Mouse (Mus musculus): ENCODE results near the gene 4930505A04Rik. TPM values are rescaled to one million over a fixed set of nuclear protein-coding genes. Genes with fewer than 3 reads are reported as not detected.

The 4930505A04Rik gene
- polyA plus RNA-seq (2015; fragmentation: Nextera tagmentation; extraction: Ambion mirVana), result not detected in 2 replicates

GRCm38 (mm10) chr11:30471751-30472593, at the start of gene 4930505A04Rik:
4930505A04Rik (minus strand) TSS chr11:30471827.
- Histone ChIP-seq H3K27ac (peak within 1 kb of the TSS; percentile 85), H3K9ac (peak within 1 kb of the TSS; percentile 74), H3K4me2 (peak within 1 kb of the TSS; percentile 76), H3K4me1 (peaks cover 12% of the 10 kb centered on the region; the same call in 1 of the 2 replicates), H3K4me3 (peak within 1 kb of the TSS; percentile 53), H3K27me3 (no peaks in the 10 kb centered on the region), H3K36me3 (no peaks in the 10 kb centered on the region), H3K9me3 (no peaks in the 10 kb centered on the region)
- ATAC-seq (ENCODE audit: insufficient number of reproducible peaks, insufficient read depth, low FRiP score, low TSS enrichment, low read depth), result peak; percentile 82
- 6% methylated on average over 17 of the region's 17 CpGs for WGBS

DNA sequence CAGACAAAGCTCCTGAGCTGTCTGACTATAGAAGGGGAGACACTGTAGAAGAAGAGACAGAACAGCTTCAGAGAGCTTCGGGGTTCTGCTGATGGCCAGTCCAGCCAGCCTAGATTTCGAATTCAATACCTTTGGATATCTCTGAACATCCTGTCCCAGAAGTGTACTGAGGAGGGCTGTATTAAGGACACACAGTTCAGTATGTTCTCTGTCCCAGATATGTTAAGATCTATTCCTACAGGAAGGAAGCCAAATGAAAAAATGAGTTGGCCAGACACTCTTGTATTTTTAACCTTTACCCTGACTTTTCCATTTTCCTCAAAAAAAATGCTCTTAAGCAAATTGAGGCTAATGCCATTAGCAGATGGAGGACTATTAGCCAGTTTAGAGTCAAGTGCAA, 45.5 kb upstream of the 4930505A04Rik start:
- no peaks in the 10 kb centered on the region for H3K4me1 ChIP-seq
- H3K36me3 ChIP-seq, result no peaks in the 10 kb centered on the region
- no peaks in the 10 kb centered on the region for H3K27me3 ChIP-seq
- H3K9me3 ChIP-seq, result no peaks in the 10 kb centered on the region
- no peak overlapping the region for H3K4me2 ChIP-seq
- 81% methylated on average over 2 of the region's 2 CpGs for WGBS
- no peak overlapping the region for H3K27ac ChIP-seq
- no peak overlapping the region for H3K9ac ChIP-seq
- H3K4me3 ChIP-seq, result no peak overlapping the region
- no peak for ATAC-seq (ENCODE audit: insufficient number of reproducible peaks, insufficient read depth, low FRiP score, low TSS enrichment, low read depth)

DNA sequence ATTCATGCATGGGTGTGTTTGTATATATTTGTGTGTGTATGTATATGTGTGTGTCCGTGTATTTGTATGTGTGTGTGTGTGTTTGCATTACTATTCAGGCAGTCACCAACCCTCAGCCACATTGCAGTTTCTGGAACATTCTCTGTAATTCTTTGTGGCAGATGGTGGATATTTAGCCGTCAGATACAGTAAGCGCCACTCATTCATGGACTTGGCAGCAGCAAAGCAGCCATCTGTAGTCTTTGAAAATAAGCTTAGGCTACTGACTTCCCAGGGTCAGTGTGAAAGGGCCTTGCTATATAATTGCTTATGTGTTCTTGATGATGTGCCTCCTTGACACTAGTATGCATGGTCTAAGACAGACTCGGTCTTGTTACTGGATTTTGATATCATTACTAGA, 36.6 kb upstream of the 4930505A04Rik start:
- Histone ChIP-seq H3K9me3 (no peaks in the 10 kb centered on the region), H3K4me3 (no peak overlapping the region), H3K9ac (no peak overlapping the region), H3K4me1 (no peaks in the 10 kb centered on the region), H3K4me2 (no peak overlapping the region), H3K27ac (no peak overlapping the region), H3K27me3 (no peaks in the 10 kb centered on the region), H3K36me3 (no peaks in the 10 kb centered on the region)
- ATAC-seq (ENCODE audit: insufficient number of reproducible peaks, insufficient read depth, low FRiP score, low TSS enrichment, low read depth), result no peak
- WGBS, result 87% methylated on average over 4 of the region's 4 CpGs

DNA sequence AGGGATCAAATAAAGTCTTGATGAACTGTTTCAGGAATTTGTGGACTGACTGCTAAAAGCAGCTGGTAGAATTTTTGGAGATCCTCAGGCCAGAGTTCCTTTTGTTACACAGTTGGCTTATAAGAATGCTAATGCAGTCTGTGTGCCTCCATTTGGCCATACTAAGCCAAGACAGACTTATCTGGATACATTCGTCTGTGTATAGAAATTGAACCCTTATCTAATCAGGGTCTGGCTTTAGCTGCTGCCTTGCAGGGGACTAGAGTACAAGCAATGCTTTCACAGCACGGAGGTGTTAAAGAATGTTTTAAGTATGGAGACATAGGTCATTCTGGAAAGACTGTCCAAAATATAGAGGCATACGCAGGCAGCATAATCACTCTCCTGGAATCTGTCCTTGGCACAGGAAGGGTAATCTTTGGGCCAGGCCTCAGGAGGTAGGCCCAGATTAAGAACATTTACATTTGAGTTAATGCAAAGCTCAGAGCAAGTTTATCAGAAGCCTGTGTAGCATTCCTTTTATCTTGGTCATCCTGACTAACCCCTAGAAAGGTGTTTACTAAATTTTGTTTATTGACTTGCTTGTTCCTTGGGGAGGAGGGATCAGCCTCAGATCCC, 27.2 kb upstream of the 4930505A04Rik start:
- no peak for ATAC-seq (ENCODE audit: insufficient number of reproducible peaks, insufficient read depth, low FRiP score, low TSS enrichment, low read depth)
- no peaks in the 10 kb centered on the region for H3K27me3 ChIP-seq
- H3K27ac ChIP-seq, result no peak overlapping the region
- 0 out of 2 replicates have a peak, but pooled peaks cover 4% of the 10 kb centered on the region for H3K9me3 ChIP-seq
- H3K9ac ChIP-seq, result no peak overlapping the region
- no peaks in the 10 kb centered on the region for H3K36me3 ChIP-seq
- H3K4me1 ChIP-seq, result no peaks in the 10 kb centered on the region
- H3K4me3 ChIP-seq, result no peak overlapping the region
- H3K4me2 ChIP-seq, result no peak overlapping the region
- WGBS, result 77% methylated on average over 3 of the region's 3 CpGs

GRCm38 (mm10) chr11:30497151-30497550, 25.5 kb upstream of the 4930505A04Rik start:
- Histone ChIP-seq H3K36me3 (no peaks in the 10 kb centered on the region), H3K9me3 (0 out of 2 replicates have a peak, but pooled peaks cover 5% of the 10 kb centered on the region), H3K4me1 (no peaks in the 10 kb centered on the region), H3K4me2 (no peak overlapping the region), H3K4me3 (no peak overlapping the region), H3K27ac (no peak overlapping the region), H3K9ac (no peak overlapping the region), H3K27me3 (no peaks in the 10 kb centered on the region)
- no peak for ATAC-seq (ENCODE audit: insufficient number of reproducible peaks, insufficient read depth, low FRiP score, low TSS enrichment, low read depth)
- 56% methylated on average over 2 of the region's 2 CpGs for WGBS

DNA sequence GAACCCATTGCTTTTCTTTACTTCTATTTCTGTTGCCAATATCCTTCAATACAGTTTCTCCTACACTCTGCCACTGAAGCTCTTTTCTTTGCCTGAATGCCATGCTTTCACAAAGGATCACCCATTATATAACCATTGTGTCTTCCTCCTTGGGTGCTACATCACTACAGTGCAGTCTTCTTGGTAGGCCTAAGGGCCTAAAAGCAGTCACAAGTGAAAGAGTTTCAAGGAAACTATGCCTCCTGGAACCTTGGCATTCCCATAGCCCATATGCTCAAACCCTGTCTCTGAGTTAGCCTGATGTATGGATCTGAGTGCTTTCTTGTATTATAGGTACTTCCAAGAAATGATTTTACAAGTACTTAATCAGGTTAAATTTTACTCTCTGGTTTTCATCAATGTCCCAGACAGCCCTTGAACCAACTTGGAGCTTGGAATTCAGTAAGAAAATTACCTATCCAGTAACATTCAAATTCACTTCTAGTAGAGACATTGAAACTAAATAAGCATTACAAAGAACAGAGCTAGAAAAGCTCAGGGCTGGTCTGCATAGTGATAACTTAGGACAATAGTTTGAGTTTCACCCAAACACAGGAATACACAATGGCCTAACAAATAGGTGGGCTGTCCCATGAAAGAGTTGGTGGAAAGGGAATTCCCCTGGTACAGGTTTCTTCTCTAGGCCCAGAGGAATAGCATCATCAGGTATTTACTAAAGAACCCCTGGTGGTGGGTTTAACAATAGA, 20.1 kb upstream of the 4930505A04Rik start:
- ATAC-seq (ENCODE audit: insufficient number of reproducible peaks, insufficient read depth, low FRiP score, low TSS enrichment, low read depth), result no peak
- H3K9ac ChIP-seq, result no peak overlapping the region
- H3K36me3 ChIP-seq, result no peaks in the 10 kb centered on the region
- H3K27ac ChIP-seq, result no peak overlapping the region
- no peaks in the 10 kb centered on the region for H3K27me3 ChIP-seq
- no peak overlapping the region for H3K4me2 ChIP-seq
- no peaks in the 10 kb centered on the region for H3K4me1 ChIP-seq
- 0 out of 2 replicates have a peak, but pooled peaks cover 5% of the 10 kb centered on the region for H3K9me3 ChIP-seq
- H3K4me3 ChIP-seq, result no peak overlapping the region

DNA sequence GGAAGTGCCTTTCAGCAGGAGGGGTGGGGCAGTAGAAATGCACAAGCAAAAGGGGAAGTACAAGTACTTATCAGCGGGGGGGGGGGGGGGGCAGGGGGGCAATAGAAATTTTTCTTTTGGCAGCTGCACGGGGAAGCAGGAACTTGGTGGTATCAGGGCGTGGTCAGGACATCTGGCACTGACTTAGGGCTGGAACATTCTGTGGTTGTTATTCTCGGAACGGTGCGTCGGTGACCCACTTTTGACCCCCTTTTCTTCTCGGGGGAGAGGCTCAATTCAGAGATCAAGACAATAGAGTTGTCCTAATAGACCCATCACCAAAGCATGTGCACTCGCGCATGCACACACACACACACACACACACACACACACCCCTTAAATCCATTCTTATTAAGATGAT, 16.6 kb upstream of the 4930505A04Rik start:
- no peak overlapping the region for H3K4me3 ChIP-seq
- H3K4me2 ChIP-seq, result no peak overlapping the region
- no peaks in the 10 kb centered on the region for H3K4me1 ChIP-seq
- no peak for ATAC-seq (ENCODE audit: insufficient number of reproducible peaks, insufficient read depth, low FRiP score, low TSS enrichment, low read depth)
- 74% methylated on average over 10 of the region's 10 CpGs for whole genome bisulfite sequencing
- H3K27me3 ChIP-seq, result no peaks in the 10 kb centered on the region
- H3K9ac ChIP-seq, result no peak overlapping the region
- no peaks in the 10 kb centered on the region for H3K9me3 ChIP-seq
- H3K27ac ChIP-seq, result no peak overlapping the region
- H3K36me3 ChIP-seq, result no peaks in the 10 kb centered on the region

GRCm38 (mm10) chr11:30483286-30483685, 11.7 kb upstream of the 4930505A04Rik start:
- ATAC-seq (ENCODE audit: insufficient number of reproducible peaks, insufficient read depth, low FRiP score, low TSS enrichment, low read depth), result no peak

DNA sequence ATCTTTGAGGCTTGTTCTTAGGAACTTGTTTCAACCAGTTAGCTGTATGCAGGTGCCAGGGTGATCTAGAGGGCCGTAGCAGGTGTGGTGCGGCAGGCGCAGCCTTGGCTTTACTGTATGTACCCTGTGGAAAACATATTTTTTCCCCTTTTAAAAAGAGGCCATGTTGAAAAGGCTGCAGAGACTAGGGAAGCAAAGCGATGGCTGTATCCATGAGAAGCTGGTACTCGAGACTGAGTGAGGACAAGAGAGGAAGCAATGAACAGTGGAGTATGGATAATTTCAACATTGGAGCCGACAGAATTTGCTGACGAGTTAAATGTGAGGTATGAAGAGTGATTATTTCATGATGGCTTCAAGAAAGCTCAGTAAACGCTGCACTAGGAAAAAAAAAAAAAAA, 440 bp downstream of the 4930505A04Rik start:
- peak overlapping the region; percentile 76 for H3K4me2 ChIP-seq
- no peaks in the 10 kb centered on the region for H3K9me3 ChIP-seq
- no peak for ATAC-seq (ENCODE audit: insufficient number of reproducible peaks, insufficient read depth, low FRiP score, low TSS enrichment, low read depth)
- H3K27me3 ChIP-seq, result no peaks in the 10 kb centered on the region
- no peaks in the 10 kb centered on the region for H3K36me3 ChIP-seq
- H3K9ac ChIP-seq, result peak overlapping the region; percentile 74
- no peak overlapping the region; the same call in 1 of the 2 replicates for H3K4me3 ChIP-seq
- 61% methylated on average over 8 of the region's 8 CpGs for whole genome bisulfite sequencing
- H3K4me1 ChIP-seq, result peaks cover 12% of the 10 kb centered on the region; the same call in 1 of the 2 replicates
- H3K27ac ChIP-seq, result peak overlapping the region; percentile 85

More at GRCm38 (mm10) chr11:30483286-30483685, 11.7 kb upstream of the 4930505A04Rik start:
- H3K9me3 ChIP-seq, result no peaks in the 10 kb centered on the region
- H3K4me1 ChIP-seq, result no peaks in the 10 kb centered on the region
- no peaks in the 10 kb centered on the region for H3K36me3 ChIP-seq
- H3K9ac ChIP-seq, result no peak overlapping the region
- no peaks in the 10 kb centered on the region for H3K27me3 ChIP-seq
- WGBS, result 87% methylated on average over 4 of the region's 4 CpGs
- H3K4me3 ChIP-seq, result no peak overlapping the region
- no peak overlapping the region for H3K27ac ChIP-seq
- H3K4me2 ChIP-seq, result no peak overlapping the region

DNA sequence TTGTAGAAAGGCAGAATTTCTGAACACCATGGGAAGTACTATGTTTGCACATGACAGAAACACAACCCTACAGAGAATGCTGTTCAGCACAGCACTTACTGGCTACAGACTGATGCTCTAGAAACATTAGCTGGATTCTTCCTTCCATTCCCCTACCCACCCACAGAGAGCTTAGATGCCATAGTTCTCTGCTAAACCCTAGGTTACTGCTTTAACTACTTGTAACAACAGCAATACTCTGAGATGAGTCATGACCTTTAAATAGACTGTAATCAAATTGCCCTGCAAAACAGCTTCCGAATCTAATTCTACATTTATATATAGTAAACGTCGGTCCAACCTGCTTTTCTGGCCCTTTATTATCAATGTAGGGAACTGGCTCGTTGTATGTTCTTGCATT, 17.3 kb downstream of the 4930505A04Rik start:
- no peaks in the 10 kb centered on the region for H3K4me1 ChIP-seq
- H3K4me2 ChIP-seq, result no peak overlapping the region
- H3K4me3 ChIP-seq, result no peak overlapping the region
- no peaks in the 10 kb centered on the region for H3K36me3 ChIP-seq
- no peaks in the 10 kb centered on the region for H3K9me3 ChIP-seq
- ATAC-seq (ENCODE audit: insufficient number of reproducible peaks, insufficient read depth, low FRiP score, low TSS enrichment, low read depth), result no peak
- 83% methylated on average over 4 of the region's 4 CpGs for WGBS
- no peak overlapping the region for H3K27ac ChIP-seq
- H3K27me3 ChIP-seq, result no peaks in the 10 kb centered on the region
- no peak overlapping the region for H3K9ac ChIP-seq

DNA sequence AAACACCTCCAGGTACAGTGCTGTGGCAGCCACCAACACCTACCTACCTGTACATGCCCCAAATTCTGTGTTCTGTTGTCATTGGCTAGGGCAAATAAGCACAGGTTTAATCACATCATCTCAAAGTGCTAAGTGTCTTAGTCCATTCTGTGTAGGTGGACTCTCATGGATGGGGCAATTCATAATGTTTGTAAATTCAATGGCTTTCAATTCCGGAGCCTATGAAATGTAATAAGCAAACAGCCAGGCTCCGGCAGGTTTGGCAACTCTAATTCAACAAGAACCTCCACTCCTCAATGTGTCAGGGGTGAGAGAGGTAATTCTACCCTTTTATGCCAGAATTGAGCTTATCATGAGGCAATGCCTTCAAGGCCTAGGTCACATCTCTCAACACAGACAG, 23.5 kb downstream of the 4930505A04Rik start:
- 88% methylated on average over 2 of the region's 2 CpGs for WGBS
- no peak overlapping the region for H3K9ac ChIP-seq
- no peaks in the 10 kb centered on the region for H3K27me3 ChIP-seq
- ATAC-seq (ENCODE audit: insufficient number of reproducible peaks, insufficient read depth, low FRiP score, low TSS enrichment, low read depth), result no peak
- H3K27ac ChIP-seq, result no peak overlapping the region
- no peaks in the 10 kb centered on the region for H3K9me3 ChIP-seq
- H3K4me1 ChIP-seq, result no peaks in the 10 kb centered on the region
- no peak overlapping the region for H3K4me3 ChIP-seq
- H3K36me3 ChIP-seq, result no peaks in the 10 kb centered on the region
- H3K4me2 ChIP-seq, result no peak overlapping the region

Measured in embryonic facial prominence, embryonic 13.5 days (tissue).